Mouse (Mus musculus) thymus, adult 2 months (tissue): ENCODE data around the gene Glrx.

Source experiments
- CTCF ChIP-seq: fragments of 200-500 bp; IDR thresholded peaks from 2 replicates; pipeline ENCODE4 v1.5.1; 2012; ENCODE audit warnings: mild to moderate bottlenecking, control low read depth, low read length, moderate library complexity, borderline replicate concordance; ENCODE audit not compliant: control insufficient read depth, poor library complexity, insufficient read depth; ENCODE audit errors: extremely low read depth
- POLR2A ChIP-seq: fragments of 200-500 bp; IDR thresholded peaks from 2 replicates; pipeline ENCODE4 v1.6.1; 2012; ENCODE audit warnings: mild to moderate bottlenecking, low read length, control low read depth, moderate library complexity; ENCODE audit not compliant: control insufficient read depth, poor library complexity, insufficient read depth; ENCODE audit errors: extremely low read depth

DNA sequence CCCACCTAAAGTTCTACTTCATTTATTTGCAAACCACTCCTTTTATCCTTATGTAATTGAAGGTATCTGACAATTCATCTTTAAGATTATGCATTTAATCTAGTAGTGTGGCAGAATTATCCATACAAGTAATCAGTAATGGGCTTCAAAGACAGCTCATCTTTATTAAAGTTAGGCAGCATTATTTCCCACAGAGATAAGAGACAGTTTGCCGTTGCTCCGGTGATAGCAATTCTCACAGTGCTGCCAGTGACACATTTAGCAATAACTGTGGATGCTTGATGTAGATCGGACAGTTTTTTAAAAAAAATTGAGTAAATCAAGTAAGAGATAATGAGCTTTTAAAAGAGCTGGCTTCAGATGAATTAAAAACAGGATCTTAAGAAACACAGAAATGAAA is 52.6 kb downstream of the Glrx start:
- no peak for TF ChIP-seq POLR2A
- TF ChIP-seq CTCF, result no peak
